Mouse (Mus musculus): ENCODE measurements around the gene Fars2. TPM values are rescaled to one million over a fixed set of nuclear protein-coding genes. Genes with fewer than 3 reads are reported as not detected.
"Not testable (repeated sequence)": the region's sequence is repeated elsewhere in the genome, so short reads cannot be mapped to it uniquely, and the experiment has no call there.

Fars2 gene
- total RNA-seq, 2 experiments from 2014 or later: 35.2 to 64.2 TPM

DNA sequence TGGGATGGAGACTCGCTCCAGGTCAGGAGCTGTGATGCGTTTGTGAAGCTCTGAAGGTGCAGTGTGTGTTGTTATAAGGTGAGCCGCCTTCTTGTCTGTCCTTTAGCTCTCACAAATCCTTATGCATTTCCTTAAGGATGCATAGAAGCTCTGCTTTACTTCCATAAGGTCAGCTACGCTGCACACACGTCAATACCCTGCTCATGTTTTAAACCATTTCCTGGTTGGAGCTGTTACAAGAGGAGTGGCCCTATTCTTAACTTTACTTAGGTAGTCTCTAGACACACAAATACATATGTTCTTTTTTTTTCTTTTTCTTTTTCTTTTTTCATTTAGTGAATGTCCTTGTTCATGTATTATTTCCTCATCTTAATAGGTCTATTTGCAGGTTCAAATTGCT lies 22.5 kb downstream of the Fars2 start:
- ATAC-seq (replicated peaks; ENCODE audit: poor library complexity, severe bottlenecking): no peak

DNA sequence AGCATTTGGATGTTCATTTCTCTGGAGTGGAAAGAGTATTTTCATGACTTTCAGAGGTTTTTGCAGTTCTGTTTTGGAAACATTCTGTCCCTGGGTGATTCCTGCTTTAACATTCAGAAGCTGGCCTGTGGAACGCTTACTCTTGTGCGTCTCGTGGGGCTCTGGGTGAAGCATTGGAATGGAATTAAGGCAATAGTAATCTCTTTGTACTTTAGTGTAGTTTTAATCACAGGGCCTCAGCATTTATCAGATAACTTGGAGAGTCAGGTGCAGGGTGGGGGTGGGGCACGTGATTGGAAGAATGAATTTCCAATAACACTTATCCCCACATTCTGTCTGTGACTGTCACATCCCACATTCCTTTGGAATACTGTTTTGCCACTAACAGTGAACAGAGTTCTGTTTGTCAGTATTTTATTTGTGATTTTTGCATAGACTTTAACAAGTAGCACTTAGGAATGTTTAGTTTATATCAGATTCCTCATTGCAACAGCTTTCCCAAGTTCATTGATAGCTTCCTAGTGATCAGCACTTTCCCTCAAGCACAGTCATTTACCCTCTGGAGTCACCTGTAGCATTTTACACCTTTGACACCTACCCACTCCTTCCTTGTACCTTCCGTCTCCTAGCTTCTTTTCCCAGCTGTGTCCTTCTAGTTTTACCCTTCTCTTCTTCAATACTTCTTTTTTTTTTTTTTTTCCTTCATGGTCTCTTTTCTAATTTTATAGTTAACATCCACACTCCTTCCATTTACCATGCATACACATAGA lies 23.2 kb downstream of the Fars2 start:
- ATAC-seq (replicated peaks; ENCODE audit: poor library complexity, severe bottlenecking): no peak

- ATAC-seq (replicated peaks; ENCODE audit: poor library complexity, severe bottlenecking): no peak
Measured at GRCm38 (mm10) chr13:36145601-36146000, 28.4 kb downstream of the Fars2 start.

GRCm38 (mm10) chr13:36149175-36149939 lies 32.1 kb downstream of the Fars2 start:
- peak; percentile 55 for ATAC-seq (replicated peaks; ENCODE audit: poor library complexity, severe bottlenecking)

- ATAC-seq (replicated peaks; ENCODE audit: poor library complexity, severe bottlenecking): peak; percentile 61
Measured at GRCm38 (mm10) chr13:36150272-36150671, 33.1 kb downstream of the Fars2 start.

GRCm38 (mm10) chr13:36152728-36153498 lies 35.7 kb downstream of the Fars2 start:
- no peak for ATAC-seq (replicated peaks; ENCODE audit: poor library complexity, severe bottlenecking)

DNA sequence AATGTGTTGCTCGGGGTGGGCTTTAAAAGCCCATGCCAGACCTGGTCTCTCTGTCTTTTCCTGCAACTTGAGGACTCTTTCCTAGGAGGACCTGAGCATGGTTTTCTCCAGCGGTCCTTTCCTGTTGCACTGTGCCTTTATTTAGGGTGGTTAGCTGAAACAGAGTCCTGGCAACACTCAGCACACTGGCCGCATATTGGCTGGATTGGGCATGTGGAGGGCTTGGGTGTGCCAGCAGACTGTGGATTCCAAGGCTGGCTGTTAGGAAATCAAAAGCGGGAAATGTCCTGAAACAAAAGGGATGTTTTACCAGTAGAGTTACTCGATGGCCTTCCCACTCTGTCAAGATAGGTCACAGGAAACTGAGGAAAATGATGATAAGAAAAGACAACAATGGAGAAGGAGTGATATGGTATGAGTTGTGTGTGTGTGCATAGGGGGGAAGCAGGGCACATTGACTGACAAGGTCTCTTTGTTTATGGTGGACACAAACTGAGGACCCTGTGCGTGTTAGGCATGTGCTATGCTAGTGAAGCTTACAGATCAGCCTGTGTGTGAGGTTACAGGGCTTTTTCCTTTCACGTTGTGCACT lies 39.2 kb downstream of the Fars2 start:
- ATAC-seq (replicated peaks; ENCODE audit: poor library complexity, severe bottlenecking): no peak

- no peak for ATAC-seq (replicated peaks; ENCODE audit: poor library complexity, severe bottlenecking)
Measured at GRCm38 (mm10) chr13:36163411-36163810, 46.2 kb downstream of the Fars2 start.

- no peak for ATAC-seq (replicated peaks; ENCODE audit: poor library complexity, severe bottlenecking)
Measured at GRCm38 (mm10) chr13:36163898-36164297, 46.7 kb downstream of the Fars2 start.

DNA sequence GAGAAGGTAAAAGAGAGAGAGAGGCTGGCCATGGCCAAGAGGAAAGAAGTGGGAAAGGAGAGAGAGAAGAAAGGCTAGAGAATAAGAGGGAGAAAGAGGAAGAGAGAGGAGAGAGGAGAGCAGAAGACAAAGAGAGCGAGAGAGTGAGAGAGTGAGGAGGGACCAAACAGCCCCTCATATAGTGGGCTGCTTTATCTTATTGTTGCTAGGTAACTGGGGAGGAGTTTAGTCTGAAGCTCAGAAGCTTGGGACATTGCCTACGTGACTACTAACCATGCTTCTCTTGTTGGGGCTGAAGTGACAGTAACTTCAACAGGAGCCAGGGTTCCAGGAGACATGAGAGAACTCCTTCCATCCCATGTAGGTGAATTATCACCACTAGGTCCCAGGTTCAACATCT lies 55.8 kb downstream of the Fars2 start:
- not testable (repeated sequence) for ATAC-seq (replicated peaks; ENCODE audit: poor library complexity, severe bottlenecking)

- no peak for ATAC-seq (replicated peaks; ENCODE audit: poor library complexity, severe bottlenecking)
Measured at GRCm38 (mm10) chr13:36174101-36174500, 56.9 kb downstream of the Fars2 start.

DNA sequence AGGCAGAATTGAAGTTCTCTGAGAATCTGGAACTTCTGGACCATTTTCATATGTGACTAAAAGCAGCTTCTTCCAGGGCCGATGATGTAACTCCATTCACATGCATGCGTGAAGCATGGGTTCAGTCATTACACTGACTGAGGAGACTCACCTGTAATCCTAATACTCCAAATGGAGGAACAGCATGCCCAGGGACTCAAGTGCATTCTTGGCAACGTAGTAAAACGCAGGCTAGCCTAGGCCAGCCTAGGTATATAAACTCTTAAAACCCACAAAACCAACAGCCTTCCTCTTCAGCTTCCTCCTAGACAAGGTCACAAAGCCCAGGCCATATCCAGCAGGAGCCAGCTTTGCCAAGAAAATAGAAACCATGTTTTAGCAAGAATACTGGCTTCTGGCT lies 57.6 kb downstream of the Fars2 start:
- no peak for ATAC-seq (replicated peaks; ENCODE audit: poor library complexity, severe bottlenecking)

DNA sequence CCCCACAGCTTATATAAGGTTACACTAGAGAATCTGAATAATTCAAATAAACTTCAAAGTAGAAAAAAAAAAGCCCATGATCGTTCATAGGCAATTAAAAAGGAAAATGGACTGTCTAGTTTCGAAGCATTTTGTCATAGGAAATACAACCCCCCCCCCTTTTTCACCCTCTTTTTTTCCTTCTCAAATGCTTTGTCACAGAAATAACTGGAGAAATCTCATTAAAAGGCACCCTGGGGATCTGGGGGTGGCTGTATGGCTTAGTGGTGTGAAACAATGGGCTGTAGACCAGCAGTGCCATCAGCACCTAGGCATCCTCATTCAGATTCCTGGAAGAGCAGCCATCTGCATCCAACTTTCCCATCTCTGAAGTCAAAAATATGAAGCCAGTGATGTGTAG lies 64.0 kb downstream of the Fars2 start:
- no peak for ATAC-seq (replicated peaks; ENCODE audit: poor library complexity, severe bottlenecking)

GRCm38 (mm10) chr13:36190577-36190976 lies 73.4 kb downstream of the Fars2 start:
- no peak for ATAC-seq (replicated peaks; ENCODE audit: poor library complexity, severe bottlenecking)

DNA sequence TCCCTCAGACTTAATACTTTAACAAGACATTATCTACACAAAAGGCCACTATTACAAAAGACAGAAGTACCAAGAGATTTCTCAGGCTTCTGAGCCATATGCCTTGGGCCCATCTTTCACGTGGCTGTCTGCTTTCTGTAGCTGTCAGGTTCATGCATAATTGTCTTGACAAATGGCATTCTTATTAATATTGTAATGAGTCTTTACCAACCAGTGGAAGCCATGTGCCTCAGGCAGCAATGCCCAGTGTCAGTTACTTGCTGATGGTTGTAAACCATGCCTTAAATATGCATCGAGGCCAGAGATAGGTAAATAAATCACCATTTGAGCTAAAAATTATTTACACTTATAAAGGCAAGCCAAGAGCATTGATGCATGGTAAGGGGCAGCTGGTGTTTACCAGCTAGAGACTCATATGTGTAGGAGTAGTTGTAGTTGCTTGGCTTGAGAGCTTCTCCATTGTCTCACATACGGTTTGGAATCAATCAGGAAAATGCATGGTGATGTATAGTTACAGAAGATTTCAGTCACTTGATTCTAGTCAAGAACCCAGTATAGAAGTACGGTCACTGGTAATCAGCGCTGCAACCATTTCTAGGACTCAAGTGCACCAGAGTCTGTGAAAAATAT lies 76.4 kb downstream of the Fars2 start:
- no peak for ATAC-seq (replicated peaks; ENCODE audit: poor library complexity, severe bottlenecking)

- no peak for ATAC-seq (replicated peaks; ENCODE audit: poor library complexity, severe bottlenecking)
Measured at GRCm38 (mm10) chr13:36199288-36199687, 82.1 kb downstream of the Fars2 start.

GRCm38 (mm10) chr13:36200453-36200852 lies 83.2 kb downstream of the Fars2 start:
- no peak for ATAC-seq (replicated peaks; ENCODE audit: poor library complexity, severe bottlenecking)

- peak; percentile 60 for ATAC-seq (replicated peaks; ENCODE audit: poor library complexity, severe bottlenecking)
Measured at GRCm38 (mm10) chr13:36202496-36202895, 85.3 kb downstream of the Fars2 start.

DNA sequence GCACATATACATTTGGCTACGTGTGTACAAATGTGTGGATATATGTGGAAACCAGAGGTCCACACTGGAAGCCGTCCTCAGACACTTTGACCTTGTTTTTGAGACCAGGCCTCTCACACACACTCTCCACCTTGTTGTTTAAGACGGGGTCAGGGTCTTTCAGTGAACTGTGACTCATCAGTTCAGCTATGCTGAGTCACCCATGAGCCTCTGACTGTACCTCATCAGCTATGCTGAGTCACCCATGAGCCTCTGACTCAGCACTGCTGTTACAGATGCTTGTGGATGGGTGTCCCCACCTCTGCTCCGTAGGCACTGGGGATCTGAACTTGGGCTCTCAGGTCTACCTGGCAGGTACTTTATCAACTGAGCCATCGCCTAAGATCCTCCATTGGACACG lies 85.8 kb downstream of the Fars2 start:
- ATAC-seq (replicated peaks; ENCODE audit: poor library complexity, severe bottlenecking): peak; percentile 84

DNA sequence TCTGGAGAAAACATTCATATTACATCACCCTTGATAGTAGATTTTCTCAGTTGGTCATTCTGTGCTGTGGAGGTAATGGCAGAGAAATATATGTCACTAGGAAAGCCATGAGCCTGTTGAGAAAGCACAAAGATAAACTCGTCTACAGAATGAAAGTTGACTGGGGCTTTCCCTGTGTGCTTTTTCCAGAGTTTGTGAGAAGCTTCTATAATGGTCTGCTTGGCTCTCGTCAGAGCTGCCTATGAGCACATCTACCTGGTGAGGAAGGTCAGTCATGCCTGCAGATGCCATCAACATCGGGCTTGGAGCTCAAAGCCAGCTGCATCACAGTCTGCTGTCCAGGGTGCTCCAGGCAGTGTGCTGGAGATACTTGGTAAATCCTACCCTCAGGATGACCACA lies 87.1 kb downstream of the Fars2 start:
- no peak for ATAC-seq (replicated peaks; ENCODE audit: poor library complexity, severe bottlenecking)

All from granulocyte monocyte progenitor cell, adult 5-6 weeks (primary cell).